Mouse (Mus musculus) ES-E14 (cell line): ENCODE results near the gene Ccnq. TPM values are rescaled to one million over a fixed set of nuclear protein-coding genes. Genes with fewer than 3 reads are reported as not detected.

Experiments used
- DNase-seq: peaks from one replicate; pipeline ENCODE4 v3.0.0-alpha.2; 2013; ENCODE audit warnings: low read depth, low spot score
- H3K27ac ChIP-seq: 2 replicates; pipeline ENCODE4 v1.5.1; 2012; ENCODE audit warnings: low read depth, mild to moderate bottlenecking, low read length, moderate library complexity, mixed read lengths; ENCODE audit not compliant: poor library complexity, insufficient read depth, severe bottlenecking
- H3K36me3 ChIP-seq: 2 replicates; pipeline ENCODE4 v1.6.1; 2012; ENCODE audit warnings: mild to moderate bottlenecking, low read length, moderate library complexity, mixed read lengths; ENCODE audit not compliant: control insufficient read depth, poor library complexity, insufficient read depth, severe bottlenecking
- H3K4me1 ChIP-seq, 2 experiments: fragments of 150-350 bp in 1 of 2; sonication (generic) in 1 of 2; 2 replicates each; pipeline ENCODE4 v1.6.1; 2012; ENCODE audit warnings: low read length in 2 of 2, mild to moderate bottlenecking in 1 of 2, mixed read lengths in 1 of 2; ENCODE audit not compliant: control insufficient read depth in 2 of 2, insufficient read depth in 2 of 2, poor library complexity in 1 of 2
- H3K4me3 ChIP-seq, 2 experiments: fragments of 150-350 bp in 1 of 2; sonication (generic) in 1 of 2; 2 replicates each; pipeline ENCODE4 v1.5.1; 2012; ENCODE audit warnings: low read length in 2 of 2, low read depth in 1 of 2, mild to moderate bottlenecking in 1 of 2, mixed read lengths in 1 of 2; ENCODE audit not compliant: insufficient read depth in 1 of 2, poor library complexity in 1 of 2, severe bottlenecking in 1 of 2
- H3K9ac ChIP-seq: 2 replicates; pipeline ENCODE4 v1.6.1; 2012; ENCODE audit warnings: low read depth, mild to moderate bottlenecking, low read length, mixed read lengths; ENCODE audit not compliant: poor library complexity, insufficient read depth, severe bottlenecking
- H3K9me3 ChIP-seq: fragments of 150-350 bp; sonication (generic); 2 replicates; pipeline ENCODE4 v1.6.1; 2012; ENCODE audit warnings: low read depth, mild to moderate bottlenecking, low read length; ENCODE audit not compliant: control insufficient read depth, insufficient read depth
- CHD2 ChIP-seq: IDR thresholded peaks from 2 replicates; pipeline ENCODE4 v1.6.1; 2014; ENCODE audit warnings: mild to moderate bottlenecking, low read depth, low read length, inconsistent platforms
- HCFC1 ChIP-seq: IDR thresholded peaks from 2 replicates; pipeline ENCODE4 v1.6.1; 2012; ENCODE audit warnings: low read length, inconsistent platforms, borderline replicate concordance; ENCODE audit not compliant: insufficient read depth
- MAFK ChIP-seq: IDR thresholded peaks from 2 replicates; pipeline ENCODE4 v1.6.1; 2014; ENCODE audit warnings: mild to moderate bottlenecking, low read depth, low read length, inconsistent platforms; ENCODE audit not compliant: insufficient read depth
- ZC3H11A ChIP-seq: IDR thresholded peaks from 2 replicates; pipeline ENCODE4 v1.6.1; 2012; ENCODE audit warnings: low read depth, mild to moderate bottlenecking, inconsistent platforms, low read length, borderline replicate concordance
- ZNF384 ChIP-seq: IDR thresholded peaks from 2 replicates; pipeline ENCODE4 v1.6.1; 2012; ENCODE audit warnings: low read depth, low read length, inconsistent platforms
- in situ Hi-C, 2 experiments: fragments of 600-800 bp; cut with MboI; formaldehyde crosslinking; loops; one replicate each; pipeline ENCODE4 v1.15.1; 2025; ENCODE audit warnings: low sequenced_read_pairs in 2 of 2, inconsistent platforms in 1 of 2; ENCODE audit not compliant: unreplicated experiment in 2 of 2
- total RNA-seq: library from RNA; depleted of rRNA; stranded (reverse); fragments of 300-350 nt; gene quantifications from 2 replicates; pipeline ENCODE4 v1.2.3, GENCODE M21; 2012

Ccnq gene
- total RNA-seq, 1 experiment, result 35.7 TPM

GRCm38 (mm10) chr11:78792465-78792864 lies 40.9 kb upstream of the Ccnq start:
- no peaks in the 10 kb centered on the region for H3K9me3 ChIP-seq
- H3K4me3 ChIP-seq, result no peak overlapping the region
- no peak for TF ChIP-seq MAFK
- no peak for TF ChIP-seq ZNF384
- TF ChIP-seq CHD2, result no peak
- no peak for TF ChIP-seq HCFC1
- no peak for TF ChIP-seq ZC3H11A
- peaks cover 0 to 4% of the 10 kb centered on the region in 2 experiments; a peak in 2 of 4 replicates for H3K4me1 ChIP-seq
- DNase-seq, result no peak
- in situ Hi-C loops, result no loop called here
- no peaks in the 10 kb centered on the region for H3K36me3 ChIP-seq
- H3K27ac ChIP-seq, result no peak overlapping the region
- H3K9ac ChIP-seq, result no peak overlapping the region; the same call in 1 of the 2 replicates

DNA sequence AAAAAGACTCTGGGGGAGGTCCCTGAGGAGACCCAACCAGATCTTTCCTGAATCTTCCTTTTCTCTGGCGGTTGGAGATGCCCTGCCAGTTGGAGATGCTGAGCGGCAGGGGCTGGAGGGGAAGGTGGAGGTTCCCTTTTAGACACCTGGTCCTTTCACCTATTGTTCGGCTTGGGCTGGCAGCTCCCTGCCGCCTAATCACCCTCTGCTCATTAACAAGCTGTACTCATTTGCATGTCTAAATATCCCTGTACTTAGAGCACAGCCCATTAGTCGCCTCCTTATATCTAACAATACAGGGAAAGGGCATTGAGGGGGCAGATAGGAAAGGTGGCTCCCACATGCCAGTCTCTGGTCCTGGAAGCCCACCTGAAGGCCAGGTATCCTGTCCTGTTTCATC lies 40.5 kb upstream of the Ccnq start:
- DNase-seq, result no peak
- Histone ChIP-seq H3K27ac (no peak overlapping the region), H3K36me3 (no peaks in the 10 kb centered on the region), H3K9ac (no peak overlapping the region), H3K4me3 (no peak overlapping the region), H3K9me3 (no peaks in the 10 kb centered on the region), H3K4me1 (peaks cover 0 to 4% of the 10 kb centered on the region in 2 experiments; a peak in 2 of 4 replicates)
- no peak for TF ChIP-seq MAFK
- in situ Hi-C loops, result no loop called here

- H3K27ac ChIP-seq, result no peak overlapping the region
- H3K9me3 ChIP-seq, result no peaks in the 10 kb centered on the region
- in situ Hi-C loops, result no loop called here
These were observed 40.1 kb upstream of the Ccnq start for GRCm38 (mm10) chr11:78791582-78791981.

GRCm38 (mm10) chr11:78789370-78790060 lies 38.0 kb upstream of the Ccnq start:
- no peak for DNase-seq
- no peak overlapping the region for H3K4me3 ChIP-seq
- no peaks in the 10 kb centered on the region for H3K9me3 ChIP-seq
- no peaks in the 10 kb centered on the region for H3K36me3 ChIP-seq
- no peak for TF ChIP-seq MAFK
- TF ChIP-seq HCFC1, result no peak
- TF ChIP-seq ZC3H11A, result no peak
- TF ChIP-seq ZNF384, result no peak
- TF ChIP-seq CHD2, result no peak
- no peak overlapping the region for H3K9ac ChIP-seq
- H3K4me1 ChIP-seq, result peaks cover 0 to 4% of the 10 kb centered on the region in 2 experiments; a peak in 2 of 4 replicates
- in situ Hi-C loops, result no loop called here
- no peak overlapping the region for H3K27ac ChIP-seq

More at GRCm38 (mm10) chr11:78791582-78791981, 40.1 kb upstream of the Ccnq start:
- no peak for DNase-seq
- Histone ChIP-seq H3K4me1 (peaks cover 0 to 4% of the 10 kb centered on the region in 2 experiments; a peak in 2 of 4 replicates), H3K36me3 (no peaks in the 10 kb centered on the region), H3K9ac (no peak overlapping the region), H3K4me3 (no peak overlapping the region)
- TF ChIP-seq MAFK, result no peak
- TF ChIP-seq HCFC1, result no peak
- no peak for TF ChIP-seq ZNF384
- TF ChIP-seq ZC3H11A, result no peak
- TF ChIP-seq CHD2, result no peak
